Mouse (Mus musculus): ENCODE results near the gene Tmem200a. TPM values are rescaled to one million over a fixed set of nuclear protein-coding genes. Genes with fewer than 3 reads are reported as not detected.

Gene Tmem200a
- polyA plus RNA-seq, 1 experiment = 6.0 TPM

- Histone ChIP-seq H3K27me3 (ENCODE audit: control insufficient read depth, insufficient read depth, low read length, poor library complexity, severe bottlenecking) (no peaks in the 10 kb centered on the region), H3K9ac (ENCODE audit: low read depth, poor library complexity, severe bottlenecking) (no peak overlapping the region), H3K4me1 (ENCODE audit: control insufficient read depth, insufficient read depth, low read length) (no peaks in the 10 kb centered on the region), H3K4me3 (ENCODE audit: low read depth, low read length) (no peak overlapping the region), H3K27ac (ENCODE audit: insufficient read depth, low read length) (no peak overlapping the region), H3K9me3 (replicated peaks; ENCODE audit: control insufficient read depth, insufficient read depth, low read length, poor library complexity, severe bottlenecking) (no peaks in the 10 kb centered on the region), H3K36me3 (ENCODE audit: control insufficient read depth, insufficient read depth, low read length, poor library complexity, severe bottlenecking) (no peaks in the 10 kb centered on the region)
- TF ChIP-seq POLR2A (IDR thresholded peaks at IDR 0.05; ENCODE audit: insufficient read depth, low read length) = no peak
- no peak for TF ChIP-seq CTCF (IDR thresholded peaks at IDR 0.05; ENCODE audit: low read depth, low read length)
- TF ChIP-seq EP300 (IDR thresholded peaks at IDR 0.05; ENCODE audit: insufficient read depth, low read depth, low read length) = no peak
These were observed 134.2 kb downstream of the Tmem200a start for GRCm38 (mm10) chr10:25944641-25945040.

- no peak overlapping the region for H3K9ac ChIP-seq (ENCODE audit: low read depth, poor library complexity, severe bottlenecking)
- H3K4me1 ChIP-seq (ENCODE audit: control insufficient read depth, insufficient read depth, low read length) = no peaks in the 10 kb centered on the region
- no peaks in the 10 kb centered on the region for H3K9me3 ChIP-seq (replicated peaks; ENCODE audit: control insufficient read depth, insufficient read depth, low read length, poor library complexity, severe bottlenecking)
- no peak overlapping the region for H3K4me3 ChIP-seq (ENCODE audit: low read depth, low read length)
- no peaks in the 10 kb centered on the region for H3K27me3 ChIP-seq (ENCODE audit: control insufficient read depth, insufficient read depth, low read length, poor library complexity, severe bottlenecking)
- no peaks in the 10 kb centered on the region for H3K36me3 ChIP-seq (ENCODE audit: control insufficient read depth, insufficient read depth, low read length, poor library complexity, severe bottlenecking)
- no peak for TF ChIP-seq CTCF (IDR thresholded peaks at IDR 0.05; ENCODE audit: low read depth, low read length)
- TF ChIP-seq POLR2A (IDR thresholded peaks at IDR 0.05; ENCODE audit: insufficient read depth, low read length) = no peak
- TF ChIP-seq EP300 (IDR thresholded peaks at IDR 0.05; ENCODE audit: insufficient read depth, low read depth, low read length) = no peak
- no peak overlapping the region for H3K27ac ChIP-seq (ENCODE audit: insufficient read depth, low read length)
These were observed 147.1 kb downstream of the Tmem200a start for GRCm38 (mm10) chr10:25931796-25932195.

GRCm38 (mm10) chr10:25929401-25930150, 149.3 kb downstream of the Tmem200a start:
- Histone ChIP-seq H3K27me3 (ENCODE audit: control insufficient read depth, insufficient read depth, low read length, poor library complexity, severe bottlenecking) (no peaks in the 10 kb centered on the region), H3K36me3 (ENCODE audit: control insufficient read depth, insufficient read depth, low read length, poor library complexity, severe bottlenecking) (no peaks in the 10 kb centered on the region), H3K9me3 (replicated peaks; ENCODE audit: control insufficient read depth, insufficient read depth, low read length, poor library complexity, severe bottlenecking) (no peaks in the 10 kb centered on the region), H3K4me1 (ENCODE audit: control insufficient read depth, insufficient read depth, low read length) (no peaks in the 10 kb centered on the region), H3K9ac (ENCODE audit: low read depth, poor library complexity, severe bottlenecking) (no peak overlapping the region), H3K27ac (ENCODE audit: insufficient read depth, low read length) (no peak overlapping the region), H3K4me3 (ENCODE audit: low read depth, low read length) (no peak overlapping the region)
- TF ChIP-seq POLR2A (IDR thresholded peaks at IDR 0.05; ENCODE audit: insufficient read depth, low read length) (no peak), EP300 (IDR thresholded peaks at IDR 0.05; ENCODE audit: insufficient read depth, low read depth, low read length) (no peak), CTCF (IDR thresholded peaks at IDR 0.05; ENCODE audit: low read depth, low read length) (no peak)

- TF ChIP-seq CTCF (IDR thresholded peaks at IDR 0.05; ENCODE audit: low read depth, low read length) = no peak
- no peak for TF ChIP-seq POLR2A (IDR thresholded peaks at IDR 0.05; ENCODE audit: insufficient read depth, low read length)
- no peak for TF ChIP-seq EP300 (IDR thresholded peaks at IDR 0.05; ENCODE audit: insufficient read depth, low read depth, low read length)
- Histone ChIP-seq H3K27ac (ENCODE audit: insufficient read depth, low read length) (no peak overlapping the region), H3K4me3 (ENCODE audit: low read depth, low read length) (no peak overlapping the region), H3K27me3 (ENCODE audit: control insufficient read depth, insufficient read depth, low read length, poor library complexity, severe bottlenecking) (no peaks in the 10 kb centered on the region), H3K9ac (ENCODE audit: low read depth, poor library complexity, severe bottlenecking) (no peak overlapping the region), H3K4me1 (ENCODE audit: control insufficient read depth, insufficient read depth, low read length) (no peaks in the 10 kb centered on the region), H3K9me3 (replicated peaks; ENCODE audit: control insufficient read depth, insufficient read depth, low read length, poor library complexity, severe bottlenecking) (no peaks in the 10 kb centered on the region), H3K36me3 (ENCODE audit: control insufficient read depth, insufficient read depth, low read length, poor library complexity, severe bottlenecking) (no peaks in the 10 kb centered on the region)
These were observed 149.9 kb downstream of the Tmem200a start for GRCm38 (mm10) chr10:25928861-25929368.

- Histone ChIP-seq H3K9me3 (replicated peaks; ENCODE audit: control insufficient read depth, insufficient read depth, low read length, poor library complexity, severe bottlenecking) (no peaks in the 10 kb centered on the region), H3K4me3 (ENCODE audit: low read depth, low read length) (no peak overlapping the region), H3K27me3 (ENCODE audit: control insufficient read depth, insufficient read depth, low read length, poor library complexity, severe bottlenecking) (no peaks in the 10 kb centered on the region), H3K27ac (ENCODE audit: insufficient read depth, low read length) (no peak overlapping the region), H3K36me3 (ENCODE audit: control insufficient read depth, insufficient read depth, low read length, poor library complexity, severe bottlenecking) (no peaks in the 10 kb centered on the region), H3K4me1 (ENCODE audit: control insufficient read depth, insufficient read depth, low read length) (no peaks in the 10 kb centered on the region), H3K9ac (ENCODE audit: low read depth, poor library complexity, severe bottlenecking) (no peak overlapping the region)
- TF ChIP-seq EP300 (IDR thresholded peaks at IDR 0.05; ENCODE audit: insufficient read depth, low read depth, low read length) (0 out of 2 replicates have a peak, but pooled peaks have one; percentile 19), POLR2A (IDR thresholded peaks at IDR 0.05; ENCODE audit: insufficient read depth, low read length) (no peak), CTCF (IDR thresholded peaks at IDR 0.05; ENCODE audit: low read depth, low read length) (no peak)
These were observed 150.4 kb downstream of the Tmem200a start for GRCm38 (mm10) chr10:25928448-25928786.
